Mouse (Mus musculus) testis, adult 2 months (tissue): Measurements from ENCODE around the gene Zfp654.

Experiments used
- CTCF ChIP-seq: fragments of 200-500 bp; IDR thresholded peaks from 2 replicates; pipeline ENCODE4 v1.5.1; 2012; ENCODE audit warnings: low read depth, mild to moderate bottlenecking, inconsistent platforms, low read length, moderate library complexity; ENCODE audit not compliant: control insufficient read depth, insufficient read depth, insufficient replicate concordance
- POLR2A ChIP-seq: fragments of 200-500 bp; IDR thresholded peaks from 2 replicates; pipeline ENCODE4 v1.6.1; 2012; ENCODE audit warnings: low read depth, mild to moderate bottlenecking, inconsistent platforms, low read length, moderate library complexity; ENCODE audit not compliant: control insufficient read depth

DNA sequence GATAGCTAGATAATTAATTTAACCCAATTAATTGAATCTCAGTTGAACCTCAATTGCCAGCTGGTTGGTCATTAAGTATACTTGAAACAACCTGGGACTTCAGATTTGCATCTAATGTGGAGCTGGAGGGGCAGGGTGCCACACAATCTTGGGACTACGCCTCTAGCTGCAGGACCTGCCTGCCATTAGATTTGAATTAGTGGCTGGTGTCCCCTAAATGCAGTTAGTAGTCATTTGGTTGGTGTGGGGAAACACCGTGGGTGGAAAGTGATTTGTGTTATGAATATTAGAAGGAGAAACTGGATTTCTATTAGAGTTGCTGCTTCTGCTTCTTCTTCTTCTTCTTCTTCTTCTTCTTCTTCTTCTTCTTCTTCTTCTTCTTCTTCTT, 80.0 kb downstream of the Zfp654 start:
- TF ChIP-seq POLR2A (no peak), CTCF (no peak)
